In genomic region chr8:119873181-119873580, GRCm38 (mm10) we compare ENCODE assay signal across 26 mouse cellular contexts. TPM values are rescaled to one million over a fixed set of nuclear protein-coding genes. Genes with fewer than 3 reads are reported as not detected.
DNase-seq lines count a peak whose midpoint lies in the region; ATAC-seq and TF ChIP-seq lines count a peak whose summit lies in the region.
"Had no signal": no experiment of that assay in that cellular context is flagged by ENCODE, and none has a peak within 500 bp of the region (broad histone marks: within the 10 kb centered on the region; RNA-seq: fewer than 3 reads in every experiment).

No protein-coding gene starts in this region.

- DNase-seq in liver, result peak; percentile 65
- no peak for DNase-seq in liver, postnatal 0 days
- DNase-seq in thymus, postnatal 25 days, result no peak
- no peak for DNase-seq in left cerebral cortex, adult 9 months (ENCODE audit: low spot score in 2 of 2)
- DNase-seq in left cerebral cortex, adult 8-10 months (ENCODE audit: low spot score in 2 of 2), result no peak
- DNase-seq: adrenal gland, adult 2 months; cerebellum, adult 11 months; cerebellum, postnatal 10 days; embryo, embryonic 11 days; heart, adult 11 months; kidney, postnatal 36 days; thymus, postnatal 14 days had no signal

- no peak overlapping the region for H3K4me2 ChIP-seq in intestine, embryonic 15.5 days (replicated peaks)
- no peak overlapping the region for H3K4me2 ChIP-seq in intestine, embryonic 16.5 days (ENCODE audit: low read depth, low read length)
- H3K4me2 ChIP-seq in liver, postnatal 0 days (ENCODE audit: low read depth, low read length), result no peak overlapping the region
- H3K4me2 ChIP-seq: heart, embryonic 12.5 days; hindbrain, embryonic 13.5 days; limb, embryonic 13.5 days; lung, embryonic 15.5 days had no signal

- H3K4me3 ChIP-seq in intestine, embryonic 15.5 days (replicated peaks), result no peak overlapping the region
- H3K4me3 ChIP-seq in intestine, embryonic 16.5 days (ENCODE audit: low read length), result no peak overlapping the region
- H3K4me3 ChIP-seq in liver, postnatal 0 days (ENCODE audit: low read depth, low read length), result no peak overlapping the region
- H3K4me3 ChIP-seq: forebrain, embryonic 10.5 days; heart, embryonic 12.5 days; hindbrain, embryonic 13.5 days; left cerebral cortex, adult 2 months; limb, embryonic 13.5 days; lung, embryonic 15.5 days had no signal

- H3K4me1 ChIP-seq in intestine, embryonic 15.5 days (replicated peaks), result no peaks in the 10 kb centered on the region
- H3K4me1 ChIP-seq in intestine, embryonic 16.5 days (ENCODE audit: control insufficient read depth, insufficient read depth, low read length), result no peaks in the 10 kb centered on the region
- no peaks in the 10 kb centered on the region for H3K4me1 ChIP-seq in liver, postnatal 0 days (ENCODE audit: insufficient read depth)
- H3K4me1 ChIP-seq: heart, embryonic 12.5 days; hindbrain, embryonic 13.5 days; limb, embryonic 13.5 days; lung, embryonic 15.5 days had no signal

- no peaks in the 10 kb centered on the region for H3K9me3 ChIP-seq in intestine, embryonic 15.5 days
- peaks cover 10% of the 10 kb centered on the region; the same call in 1 of the 2 replicates for H3K9me3 ChIP-seq in intestine, embryonic 16.5 days (ENCODE audit: control insufficient read depth, low read length)
- no peaks in the 10 kb centered on the region for H3K9me3 ChIP-seq in liver, postnatal 0 days (ENCODE audit: low read length)
- H3K9me3 ChIP-seq: lung, embryonic 15.5 days had no signal

- H3K27me3 ChIP-seq in intestine, embryonic 15.5 days (replicated peaks), result no peaks in the 10 kb centered on the region
- no peaks in the 10 kb centered on the region for H3K27me3 ChIP-seq in intestine, embryonic 16.5 days (replicated peaks; ENCODE audit: control insufficient read depth, insufficient read depth, low read length)
- no peaks in the 10 kb centered on the region for H3K27me3 ChIP-seq in liver, postnatal 0 days (ENCODE audit: insufficient read depth, low read length)
- H3K27me3 ChIP-seq: CH12.LX; hindbrain, embryonic 13.5 days; limb, embryonic 13.5 days; lung, embryonic 15.5 days had no signal

- H3K27ac ChIP-seq in intestine, embryonic 15.5 days, result no peak overlapping the region
- H3K27ac ChIP-seq in intestine, embryonic 16.5 days (ENCODE audit: low read length), result no peak overlapping the region
- no peak overlapping the region for H3K27ac ChIP-seq in liver, postnatal 0 days (ENCODE audit: low read depth)
- H3K27ac ChIP-seq: forebrain, embryonic 10.5 days; hindbrain, embryonic 13.5 days; left cerebral cortex, adult 2 months; limb, embryonic 13.5 days; lung, embryonic 15.5 days had no signal

- TF ChIP-seq CTCF in liver, postnatal 0 days (IDR thresholded peaks at IDR 0.05; ENCODE audit: low read depth), result no peak

- H3K9ac ChIP-seq in intestine, embryonic 15.5 days, result no peak overlapping the region
- no peak overlapping the region for H3K9ac ChIP-seq in intestine, embryonic 16.5 days (ENCODE audit: low read depth, low read length)
- H3K9ac ChIP-seq in liver, postnatal 0 days (replicated peaks), result no peak overlapping the region
- H3K9ac ChIP-seq: heart, embryonic 12.5 days; hindbrain, embryonic 13.5 days; limb, embryonic 13.5 days; lung, embryonic 15.5 days had no signal

- no peak for TF ChIP-seq EP300 in liver, postnatal 0 days (IDR thresholded peaks at IDR 0.05; ENCODE audit: low read depth)

- WGBS in intestine, embryonic 15.5 days, result 97% methylated on average over 1 of the region's 1 CpGs
- 93% methylated on average over 1 of the region's 1 CpGs for WGBS in intestine, embryonic 16.5 days
- WGBS in liver, postnatal 0 days (ENCODE audit: insufficient replicate concordance), result 74% methylated on average over 1 of the region's 1 CpGs

- H3K36me3 ChIP-seq in intestine, embryonic 15.5 days, result peaks cover 26% of the 10 kb centered on the region
- H3K36me3 ChIP-seq in intestine, embryonic 16.5 days (ENCODE audit: control insufficient read depth, insufficient read depth, low read length), result peaks cover 29% of the 10 kb centered on the region
- H3K36me3 ChIP-seq in liver, postnatal 0 days (replicated peaks; ENCODE audit: insufficient read depth, low read length), result peaks cover 28% of the 10 kb centered on the region

- peak; percentile 51; the same call in 1 of the 2 replicates for ATAC-seq in intestine, embryonic 15.5 days
- ATAC-seq in intestine, embryonic 16.5 days, result no peak
- ATAC-seq in liver, postnatal 0 days, result peak; percentile 66
- ATAC-seq in CD4-positive, CD25-positive, alpha-beta regulatory T cell, adult 4 months, result no peak
- ATAC-seq: inflammation-experienced regulatory T-cells, adult 6 months had no signal

RNA-seq across cellular contexts. Expression of gene Klhl36, which starts 11.1 kb away (rescaled TPM):
- polyA plus RNA-seq in intestine, embryonic 15.5 days (2015; fragmentation: Nextera tagmentation; extraction: Ambion mirVana), result 12.4 and 13.8 TPM in 2 replicates
- polyA plus RNA-seq in intestine, embryonic 16.5 days (2015; fragmentation: Nextera tagmentation; extraction: Ambion mirVana), result 11.5 and 12.2 TPM in 2 replicates
- polyA plus RNA-seq in liver, postnatal 0 days (2015; fragmentation: Nextera tagmentation; extraction: Ambion mirVana), result 4.3 and 4.9 TPM in 2 replicates
- 1 to 10 TPM; 7.4 to 8.6 (median 8.4) TPM for total RNA-seq in left cerebral cortex, adult 8-10 months (2022)
- 10 to 100 TPM in 1 of 2 experiments, 1 to 10 TPM in 1; 6.2 to 11.6 TPM for polyA plus RNA-seq in CD4-positive, CD25-positive, alpha-beta regulatory T cell, adult 4 months (2017; shearing (Covaris generic))

RNA-seq across cellular contexts. Expression of gene Cotl1, which starts 32.8 kb away (rescaled TPM):
- polyA plus RNA-seq in intestine, embryonic 15.5 days (2015; fragmentation: Nextera tagmentation; extraction: Ambion mirVana), result 152 and 167 TPM in 2 replicates
- polyA plus RNA-seq in intestine, embryonic 16.5 days (2015; fragmentation: Nextera tagmentation; extraction: Ambion mirVana), result 248 and 262 TPM in 2 replicates
- 28.5 and 28.8 TPM in 2 replicates for polyA plus RNA-seq in liver, postnatal 0 days (2015; fragmentation: Nextera tagmentation; extraction: Ambion mirVana)
- total RNA-seq in left cerebral cortex, adult 8-10 months (2022), result 100 to 1,000 TPM in 1 of 4 experiments, 10 to 100 TPM in 3; 52.1 to 105 (median 68.9) TPM
- polyA plus RNA-seq in CD4-positive, CD25-positive, alpha-beta regulatory T cell, adult 4 months (2017; shearing (Covaris generic)), result 100 to 1,000 TPM; 131 to 191 TPM

RNA-seq across cellular contexts. Expression of gene Usp10, which starts 37.0 kb away (rescaled TPM):
- 123 and 136 TPM in 2 replicates for polyA plus RNA-seq in intestine, embryonic 15.5 days (2015; fragmentation: Nextera tagmentation; extraction: Ambion mirVana)
- 124 and 125 TPM in 2 replicates for polyA plus RNA-seq in intestine, embryonic 16.5 days (2015; fragmentation: Nextera tagmentation; extraction: Ambion mirVana)
- polyA plus RNA-seq in liver, postnatal 0 days (2015; fragmentation: Nextera tagmentation; extraction: Ambion mirVana), result 44.1 and 46.5 TPM in 2 replicates
- 10 to 100 TPM; 79.8 to 83.3 (median 82.0) TPM for total RNA-seq in left cerebral cortex, adult 8-10 months (2022)
- 10 to 100 TPM; 56.3 to 97.3 TPM for polyA plus RNA-seq in CD4-positive, CD25-positive, alpha-beta regulatory T cell, adult 4 months (2017; shearing (Covaris generic))

RNA-seq across cellular contexts. Expression of gene Gm20388, which starts 37.5 kb away (rescaled TPM):
- polyA plus RNA-seq in intestine, embryonic 15.5 days (2015; fragmentation: Nextera tagmentation; extraction: Ambion mirVana), result 3.0 TPM in 1 of 2 replicates, not detected in the other
- polyA plus RNA-seq in intestine, embryonic 16.5 days (2015; fragmentation: Nextera tagmentation; extraction: Ambion mirVana), result 5.8 and 7.1 TPM in 2 replicates
- polyA plus RNA-seq in liver, postnatal 0 days (2015; fragmentation: Nextera tagmentation; extraction: Ambion mirVana), result not detected in 2 replicates
- total RNA-seq in left cerebral cortex, adult 8-10 months (2022), result 10 to 100 TPM; 10.4 to 20.8 (median 16.4) TPM
- polyA plus RNA-seq in CD4-positive, CD25-positive, alpha-beta regulatory T cell, adult 4 months (2017; shearing (Covaris generic)), result 10 to 100 TPM; 10.7 to 12.8 TPM
- polyA plus RNA-seq: embryonic facial prominence, embryonic 14.5 days; heart, embryonic 12.5 days; kidney, embryonic 14.5 days; midbrain, postnatal 0 days had no signal

Comparison
In these comparisons a context has a peak if more than half of its experiments do, and no peak if none do; other contexts are left out.
1. ATAC-seq: peak in intestine, embryonic 15.5 days (single experiment) and liver, postnatal 0 days (single experiment); none in intestine, embryonic 16.5 days (single experiment) and CD4-positive, CD25-positive, alpha-beta regulatory T cell, adult 4 months (single experiment).